20 mouse cellular contexts compared by ENCODE assay signal in the genomic region with DNA sequence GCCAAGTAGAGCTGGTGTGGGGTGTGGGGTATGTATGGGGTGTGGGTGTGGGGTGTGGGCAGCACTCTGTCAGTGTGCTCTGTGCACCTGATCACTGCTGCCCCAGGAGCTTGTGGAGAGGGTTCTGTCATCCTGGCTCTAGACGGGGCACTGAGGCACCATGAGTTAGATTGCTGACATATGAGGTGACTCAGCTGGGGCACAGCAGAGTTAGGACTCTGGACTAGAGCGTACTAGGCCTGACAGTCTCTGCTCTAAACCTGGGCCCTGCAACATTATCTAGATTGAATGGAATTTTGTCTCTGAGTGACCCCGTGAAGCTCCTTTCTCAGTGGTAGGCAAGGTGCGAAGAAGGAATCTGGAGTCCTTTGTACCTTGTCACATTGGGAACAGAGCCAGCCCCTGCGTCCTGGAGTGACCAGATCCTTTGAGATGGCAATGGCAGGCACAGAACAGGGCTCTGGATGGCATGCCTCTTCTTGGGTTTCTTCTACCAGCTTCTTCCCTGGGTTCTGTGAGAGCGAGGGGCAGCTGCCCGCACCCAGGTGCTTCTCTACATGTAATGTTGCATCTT. TPM values are rescaled to one million over a fixed set of nuclear protein-coding genes. Genes with fewer than 3 reads are reported as not detected.
DNase-seq lines count a peak whose midpoint lies in the region; ATAC-seq lines count a peak whose summit lies in the region.
"Had no signal": no experiment of that assay in that cellular context is flagged by ENCODE, and none has a peak within 500 bp of the region (broad histone marks: within the 10 kb centered on the region; RNA-seq: fewer than 3 reads in every experiment).

No protein-coding gene starts in this region.

- WGBS in kidney, embryonic 15.5 days, result 86% methylated on average over 7 of the region's 7 CpGs
- WGBS in intestine, embryonic 16.5 days, result 76% methylated on average over 7 of the region's 7 CpGs
- WGBS in embryonic facial prominence, embryonic 10.5 days, result 90% methylated on average over 7 of the region's 7 CpGs

- H3K4me1 ChIP-seq in kidney, embryonic 15.5 days, result peaks cover 6% of the 10 kb centered on the region
- peaks cover 9% of the 10 kb centered on the region for H3K4me1 ChIP-seq in intestine, embryonic 16.5 days (ENCODE audit: control insufficient read depth, insufficient read depth, low read length)
- peaks cover 34% of the 10 kb centered on the region for H3K4me1 ChIP-seq in embryonic facial prominence, embryonic 10.5 days
- H3K4me1 ChIP-seq: stomach, embryonic 15.5 days had no signal

- H3K9me3 ChIP-seq in kidney, embryonic 15.5 days (replicated peaks), result no peaks in the 10 kb centered on the region
- H3K9me3 ChIP-seq in intestine, embryonic 16.5 days (ENCODE audit: control insufficient read depth, low read length), result no peaks in the 10 kb centered on the region
- H3K9me3 ChIP-seq in embryonic facial prominence, embryonic 10.5 days, result no peaks in the 10 kb centered on the region
- H3K9me3 ChIP-seq: G1E; hindbrain, embryonic 15.5 days; neural tube, embryonic 12.5 days; stomach, embryonic 15.5 days had no signal

- no peaks in the 10 kb centered on the region for H3K36me3 ChIP-seq in kidney, embryonic 15.5 days
- no peaks in the 10 kb centered on the region for H3K36me3 ChIP-seq in intestine, embryonic 16.5 days (ENCODE audit: control insufficient read depth, insufficient read depth, low read length)
- peaks cover 22% of the 10 kb centered on the region for H3K36me3 ChIP-seq in embryonic facial prominence, embryonic 10.5 days (replicated peaks)
- H3K36me3 ChIP-seq: hindbrain, embryonic 15.5 days; stomach, embryonic 15.5 days had no signal

- DNase-seq in adrenal gland, postnatal 10 days, result peak; percentile 33
- DNase-seq in adrenal gland, postnatal 36 days, result no peak
- peak; percentile 68 for DNase-seq in kidney, adult 11 months
- DNase-seq in kidney, postnatal 36 days, result peak; percentile 75 to 79
- no peak for DNase-seq in cerebellum, postnatal 10 days
- DNase-seq in embryonic facial prominence, embryonic 10.5 days (ENCODE audit: low spot score), result no peak
- DNase-seq: cerebellum, adult 11 months; cerebellum, postnatal 25 days; gastrocnemius, adult 2 months; lung, adult 2 months; lung, postnatal 36 days had no signal

- ATAC-seq in kidney, embryonic 15.5 days (replicated peaks; ENCODE audit: low FRiP score), result no peak
- peak; percentile 77 for ATAC-seq in intestine, embryonic 16.5 days
- ATAC-seq: CD4-positive, CD25-positive, alpha-beta regulatory T cell, adult 4 months; forebrain, embryonic 14.5 days had no signal

- H3K9ac ChIP-seq in kidney, embryonic 15.5 days, result no peak overlapping the region
- H3K9ac ChIP-seq in intestine, embryonic 16.5 days (ENCODE audit: low read depth, low read length), result no peak overlapping the region
- H3K9ac ChIP-seq: hindbrain, embryonic 15.5 days; neural tube, embryonic 12.5 days; stomach, embryonic 15.5 days had no signal

- H3K4me2 ChIP-seq in kidney, embryonic 15.5 days, result no peak overlapping the region
- no peak overlapping the region for H3K4me2 ChIP-seq in intestine, embryonic 16.5 days (ENCODE audit: low read depth, low read length)
- H3K4me2 ChIP-seq: hindbrain, embryonic 15.5 days; neural tube, embryonic 12.5 days; stomach, embryonic 15.5 days had no signal

- no peaks in the 10 kb centered on the region for H3K27me3 ChIP-seq in kidney, embryonic 15.5 days
- H3K27me3 ChIP-seq in intestine, embryonic 16.5 days (replicated peaks; ENCODE audit: control insufficient read depth, insufficient read depth, low read length), result no peaks in the 10 kb centered on the region
- no peaks in the 10 kb centered on the region for H3K27me3 ChIP-seq in embryonic facial prominence, embryonic 10.5 days (replicated peaks; ENCODE audit: low read depth, poor library complexity, severe bottlenecking)
- H3K27me3 ChIP-seq: hindbrain, embryonic 15.5 days; neural tube, embryonic 12.5 days; stomach, embryonic 15.5 days had no signal

- H3K4me3 ChIP-seq in kidney, embryonic 15.5 days (replicated peaks), result no peak overlapping the region
- H3K4me3 ChIP-seq in intestine, embryonic 16.5 days (ENCODE audit: low read length), result no peak overlapping the region
- no peak overlapping the region for H3K4me3 ChIP-seq in embryonic facial prominence, embryonic 10.5 days
- H3K4me3 ChIP-seq: gastrocnemius, adult 2 months; hindbrain, embryonic 15.5 days; layer of hippocampus, adult 2 months; neural tube, embryonic 12.5 days; stomach, embryonic 15.5 days had no signal

- no peak overlapping the region for H3K27ac ChIP-seq in kidney, embryonic 15.5 days
- no peak overlapping the region for H3K27ac ChIP-seq in intestine, embryonic 16.5 days (ENCODE audit: low read length)
- H3K27ac ChIP-seq in embryonic facial prominence, embryonic 10.5 days (replicated peaks), result no peak overlapping the region
- H3K27ac ChIP-seq: gastrocnemius, adult 2 months; hindbrain, embryonic 15.5 days; layer of hippocampus, adult 2 months; neural tube, embryonic 12.5 days; stomach, embryonic 15.5 days had no signal

RNA-seq across cellular contexts. Expression of gene Dcun1d4, which starts 20.2 kb away (rescaled TPM):
- total RNA-seq in adrenal gland, postnatal 10 days (2021), result 10 to 100 TPM; 27.9 to 32.0 TPM
- 10 to 100 TPM; 37.9 to 57.2 TPM for total RNA-seq in adrenal gland, postnatal 36 days (2021)
- 22.8 and 24.7 TPM in 2 replicates for polyA plus RNA-seq in kidney, embryonic 15.5 days (2015; fragmentation: Nextera tagmentation; extraction: Ambion mirVana)
- 14.8 and 14.9 TPM in 2 replicates for polyA plus RNA-seq in intestine, embryonic 16.5 days (2015; fragmentation: Nextera tagmentation; extraction: Ambion mirVana)
- 46.6 and 46.8 TPM in 2 replicates for polyA plus RNA-seq in embryonic facial prominence, embryonic 10.5 days (2016; fragmentation: Nextera tagmentation; extraction: Ambion mirVana)

Comparison
In these comparisons a context has a peak if more than half of its experiments do, and no peak if none do; other contexts are left out.
1. DNase-seq: peak in adrenal gland, postnatal 10 days (single experiment), kidney, adult 11 months (single experiment) and kidney, postnatal 36 days (2 of 2); none in adrenal gland, postnatal 36 days (0 of 2), cerebellum, postnatal 10 days (0 of 2) and embryonic facial prominence, embryonic 10.5 days (single experiment).